Mouse (Mus musculus) heart, adult 2 months (tissue): Measurements from ENCODE around the gene Nmur1.

Experiments
- CTCF ChIP-seq: fragments of 200-600 bp; IDR thresholded peaks from 2 replicates; pipeline ENCODE4 v1.8.1; 2022; ENCODE audit warnings: antibody characterized with exemption, mild to moderate bottlenecking, moderate library complexity
- EP300 ChIP-seq: fragments of 200-500 bp; IDR thresholded peaks from 2 replicates; pipeline ENCODE4 v1.6.1; 2011; ENCODE audit warnings: low read depth, low read length, control low read depth; ENCODE audit not compliant: insufficient read depth
- POLR2A ChIP-seq: fragments of 200-500 bp; IDR thresholded peaks from 2 replicates; pipeline ENCODE4 v1.6.1; 2011; ENCODE audit warnings: mild to moderate bottlenecking, low read depth, low read length, control low read depth; ENCODE audit not compliant: insufficient read depth

DNA sequence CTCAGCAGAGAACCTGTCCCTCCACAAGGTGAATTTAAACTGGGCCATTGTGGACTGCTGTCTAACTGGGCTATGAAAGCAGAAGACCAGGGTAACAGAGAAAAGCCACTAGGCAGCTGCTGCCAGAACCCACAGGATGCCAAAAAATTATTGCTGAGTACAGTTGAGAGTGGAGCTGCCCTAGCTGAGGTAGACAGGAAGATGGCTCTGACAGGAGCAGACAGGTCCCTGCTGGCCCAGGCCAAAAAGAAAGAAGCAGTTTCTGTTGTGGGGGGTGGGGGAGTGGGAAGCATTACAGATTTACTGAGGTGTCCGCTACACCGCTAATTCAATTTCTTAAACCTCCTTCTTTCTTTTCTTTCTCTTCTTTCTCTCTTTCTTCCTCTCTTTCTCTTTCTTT lies 16.6 kb downstream of the Nmur1 start:
- TF ChIP-seq POLR2A (no peak), CTCF (no peak), EP300 (no peak)
